Mouse (Mus musculus): ENCODE results near the gene Iyd.

Gene Iyd

GRCm38 (mm10) chr10:3549384-3549783, 9.3 kb downstream of the Iyd start:
- DNase-seq (ENCODE audit: extremely low spot score), result no peak

- no peak for DNase-seq (ENCODE audit: extremely low spot score)
Measured at GRCm38 (mm10) chr10:3555128-3555527, 15.1 kb downstream of the Iyd start.

GRCm38 (mm10) chr10:3556538-3556937, 16.5 kb downstream of the Iyd start:
- no peak for DNase-seq (ENCODE audit: extremely low spot score)

GRCm38 (mm10) chr10:3559136-3559535, 19.1 kb downstream of the Iyd start:
- no peak for DNase-seq (ENCODE audit: extremely low spot score)

- DNase-seq (ENCODE audit: extremely low spot score), result no peak
Measured at GRCm38 (mm10) chr10:3562165-3562564, 22.1 kb downstream of the Iyd start.

GRCm38 (mm10) chr10:3565126-3565525, 25.1 kb downstream of the Iyd start:
- DNase-seq (ENCODE audit: extremely low spot score), result no peak

- DNase-seq (ENCODE audit: extremely low spot score), result no peak
Measured at GRCm38 (mm10) chr10:3567821-3568220, 27.8 kb downstream of the Iyd start.

GRCm38 (mm10) chr10:3572723-3573649, 32.9 kb downstream of the Iyd start:
- DNase-seq (ENCODE audit: extremely low spot score), result peak; percentile 49

GRCm38 (mm10) chr10:3573905-3574500, 34.0 kb downstream of the Iyd start:
- peak; percentile 25 for DNase-seq (ENCODE audit: extremely low spot score)

- no peak for DNase-seq (ENCODE audit: extremely low spot score)
Measured at GRCm38 (mm10) chr10:3590632-3591031, 50.6 kb downstream of the Iyd start.

- no peak for DNase-seq (ENCODE audit: extremely low spot score)
Measured at GRCm38 (mm10) chr10:3591790-3592189, 51.8 kb downstream of the Iyd start.

GRCm38 (mm10) chr10:3596697-3597096, 56.7 kb downstream of the Iyd start:
- peak; percentile 19 for DNase-seq (ENCODE audit: extremely low spot score)

- DNase-seq (ENCODE audit: extremely low spot score), result no peak
Measured at GRCm38 (mm10) chr10:3597760-3598159, 57.7 kb downstream of the Iyd start.

Data from embryo, embryonic 9.5 days (tissue).